Mouse (Mus musculus): ENCODE measurements at regions not wholly inside any gene's neighbourhood (a gene's known extent, or its start where the extent isn't known, plus 50 kb on each side); places are given as distances from the start of the nearest gene placed in this dataset.

DNA sequence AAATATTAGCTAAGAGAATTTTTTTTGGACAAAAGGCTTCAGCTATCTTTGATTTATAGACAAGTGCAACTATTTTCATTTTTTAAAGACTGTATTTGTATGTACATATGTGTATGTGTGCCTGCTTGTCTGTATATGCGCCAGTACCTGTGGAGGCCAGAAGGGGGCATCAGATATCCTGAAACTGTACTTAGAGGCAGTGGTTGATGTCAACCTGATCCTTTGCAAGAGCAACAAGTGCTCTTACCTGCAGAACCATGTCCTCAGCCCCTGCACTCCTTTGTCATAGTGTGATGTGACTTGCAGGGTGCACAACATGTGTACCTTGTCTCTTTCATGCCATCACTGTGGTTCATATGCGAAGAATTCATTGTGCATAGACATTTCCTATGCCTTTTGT lies 379.5 kb downstream of the Bckdhb start:
- TF ChIP-seq POLR2A (IDR thresholded peaks at IDR 0.05; ENCODE audit: low read depth, low read length) (no peak), CTCF (IDR thresholded peaks at IDR 0.05; ENCODE audit: extremely low read depth, insufficient read length, insufficient replicate concordance, low read depth, low read length) (no peak)

Data from small intestine, adult 2 months (tissue).